Mouse (Mus musculus) cortical plate, adult 2 months (tissue): ENCODE data around the gene Aox3. TPM values are rescaled to one million over a fixed set of nuclear protein-coding genes. Genes with fewer than 3 reads are reported as not detected.

Experiments
- H3K27ac ChIP-seq: fragments of 200-500 bp; 2 replicates; pipeline ENCODE4 v1.5.1; 2012; ENCODE audit warnings: low read length, control low read depth, inconsistent platforms; ENCODE audit not compliant: insufficient read depth
- H3K4me1 ChIP-seq: fragments of 200-500 bp; 2 replicates; pipeline ENCODE4 v1.6.1; 2011; ENCODE audit warnings: low read length; ENCODE audit not compliant: control insufficient read depth, insufficient read depth
- H3K4me3 ChIP-seq: fragments of 200-500 bp; 2 replicates; pipeline ENCODE4 v1.5.1; 2011; ENCODE audit warnings: mild to moderate bottlenecking, low read length, control low read depth; ENCODE audit not compliant: insufficient read depth
- CTCF ChIP-seq: fragments of 200-500 bp; IDR thresholded peaks from 2 replicates; pipeline ENCODE4 v1.5.1; 2011; ENCODE audit warnings: mild to moderate bottlenecking, control low read depth, low read length; ENCODE audit not compliant: insufficient read depth; ENCODE audit errors: extremely low read depth
- POLR2A ChIP-seq: fragments of 200-500 bp; IDR thresholded peaks from 2 replicates; pipeline ENCODE4 v1.6.1; 2011; ENCODE audit warnings: mild to moderate bottlenecking, low read length, control low read depth; ENCODE audit not compliant: insufficient read depth; ENCODE audit errors: extremely low read depth
- polyA plus RNA-seq: library from polyadenylated mRNA; depleted of rRNA; stranded (reverse); fragments of >200 nt; gene quantifications from 2 replicates; pipeline ENCODE4 v1.2.3, GENCODE M21; 2012

Gene Aox3
- polyA plus RNA-seq, 1 experiment = 1.2 TPM

DNA sequence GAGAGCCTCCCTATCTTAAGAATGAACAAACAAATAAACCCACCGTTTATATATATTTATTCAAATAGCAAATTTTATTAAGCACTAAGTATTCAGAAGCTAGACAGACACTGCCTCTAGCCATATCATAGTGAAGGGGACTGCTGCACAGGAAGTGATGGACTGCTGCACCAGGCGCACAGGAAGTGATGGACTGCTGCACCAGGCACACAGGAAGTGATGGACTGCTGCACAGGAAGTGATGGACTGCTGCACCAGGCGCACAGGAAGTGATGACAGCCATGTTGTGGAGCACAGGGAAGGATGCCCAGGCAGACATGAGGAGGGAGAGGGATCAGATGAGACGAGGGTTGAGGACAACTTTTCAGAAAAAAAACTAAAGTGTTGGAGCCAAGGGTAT lies 102.4 kb downstream of the Aox3 start:
- TF ChIP-seq CTCF = no peak
- TF ChIP-seq POLR2A = no peak
- no peak overlapping the region for H3K27ac ChIP-seq
- 0 out of 2 replicates have a peak, but pooled peaks cover 2% of the 10 kb centered on the region for H3K4me1 ChIP-seq
- no peak overlapping the region for H3K4me3 ChIP-seq

DNA sequence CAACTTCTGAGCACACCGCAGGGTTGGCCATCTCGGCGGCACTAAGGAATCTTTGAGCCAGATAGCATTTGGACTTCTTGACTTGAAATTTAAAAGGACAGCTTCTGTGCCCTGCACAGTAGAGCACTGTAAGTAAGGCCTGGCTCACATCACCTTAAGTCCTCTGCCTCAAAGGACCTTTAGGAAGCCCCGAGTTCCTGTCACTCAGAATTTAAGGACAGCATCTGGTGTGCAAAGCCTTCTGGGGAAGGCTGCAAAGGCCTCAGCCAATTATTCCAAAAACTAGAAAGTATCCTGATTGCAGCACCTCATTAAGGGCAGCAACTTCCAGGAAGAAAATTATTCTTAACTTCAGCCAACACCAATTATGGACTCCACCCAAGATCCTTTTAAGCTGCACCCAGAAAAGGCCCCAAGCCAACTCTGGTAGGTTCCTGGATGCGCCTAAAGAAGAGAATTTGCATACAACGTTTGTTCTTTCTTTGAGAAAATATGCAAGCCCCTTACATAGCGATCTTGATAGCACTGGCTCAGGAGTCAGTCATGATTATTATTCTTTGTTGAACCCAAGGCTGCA lies 103.1 kb downstream of the Aox3 start:
- H3K27ac ChIP-seq = no peak overlapping the region
- H3K4me3 ChIP-seq = no peak overlapping the region
- TF ChIP-seq CTCF (no peak), POLR2A (no peak)
- no peaks in the 10 kb centered on the region for H3K4me1 ChIP-seq

DNA sequence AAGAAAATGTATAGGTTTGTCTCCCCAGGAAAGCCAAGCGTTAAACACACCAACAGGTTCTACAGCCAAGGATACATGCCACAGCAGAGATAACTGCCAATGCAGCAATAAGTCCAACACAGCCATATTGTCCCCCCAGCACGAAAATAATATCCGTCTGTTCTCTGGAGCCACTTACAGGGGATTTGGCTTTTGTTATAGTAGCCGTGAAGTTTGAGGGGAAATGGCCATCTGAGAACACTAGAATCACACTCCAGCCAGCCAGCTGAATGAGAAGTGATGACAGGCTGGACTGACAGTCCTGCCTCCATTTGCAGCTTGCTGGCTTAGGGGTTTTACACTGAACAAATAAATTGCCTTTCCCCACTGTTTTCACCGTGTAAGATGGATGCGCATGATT lies 108.1 kb downstream of the Aox3 start:
- no peak for TF ChIP-seq POLR2A
- TF ChIP-seq CTCF = no peak
- H3K4me1 ChIP-seq = no peaks in the 10 kb centered on the region
- H3K27ac ChIP-seq = no peak overlapping the region
- H3K4me3 ChIP-seq = no peak overlapping the region

DNA sequence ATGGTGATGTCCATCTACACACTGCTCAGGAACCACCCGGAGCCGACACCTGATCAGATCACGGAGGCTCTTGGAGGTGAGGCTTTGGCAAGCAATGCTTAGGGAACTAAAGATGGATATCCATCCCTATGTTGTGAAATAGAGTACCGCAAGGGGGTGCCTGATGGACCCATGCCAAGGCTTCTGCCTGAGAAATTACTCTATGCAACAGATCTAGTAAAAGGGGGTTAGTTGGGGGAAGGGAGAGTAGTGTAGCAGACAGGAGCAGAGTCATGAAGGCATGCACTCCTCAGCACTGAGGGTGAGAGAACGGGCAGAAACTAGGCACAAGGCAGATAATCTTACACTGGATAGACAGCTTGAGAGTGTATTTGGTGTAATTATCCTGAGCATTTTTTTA lies 108.9 kb downstream of the Aox3 start:
- Histone ChIP-seq H3K4me3 (no peak overlapping the region), H3K4me1 (no peaks in the 10 kb centered on the region), H3K27ac (no peak overlapping the region)
- TF ChIP-seq CTCF (no peak), POLR2A (no peak)

DNA sequence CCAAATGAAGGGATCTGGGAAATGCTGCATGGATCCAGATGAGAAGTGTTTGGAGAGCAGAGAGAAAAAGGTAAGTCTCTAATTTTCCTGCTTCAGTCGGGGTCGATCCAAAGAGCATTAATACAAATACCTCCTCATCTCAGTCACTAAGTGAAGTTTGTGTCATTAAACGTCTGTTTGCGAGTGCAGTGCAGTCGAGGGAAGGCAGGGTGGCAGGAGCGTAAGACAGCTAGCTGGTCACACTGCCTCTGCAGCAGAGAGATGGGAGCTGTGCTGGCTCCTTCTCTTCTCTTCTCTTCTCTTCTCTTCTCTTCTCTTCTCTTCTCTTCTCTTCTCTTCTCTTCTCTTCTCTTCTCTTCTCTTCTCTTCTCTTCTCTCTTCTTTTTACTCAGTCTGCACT lies 115.2 kb downstream of the Aox3 start:
- Histone ChIP-seq H3K4me1 (no peaks in the 10 kb centered on the region), H3K4me3 (no peak overlapping the region), H3K27ac (no peak overlapping the region)
- no peak for TF ChIP-seq POLR2A
- TF ChIP-seq CTCF = no peak

DNA sequence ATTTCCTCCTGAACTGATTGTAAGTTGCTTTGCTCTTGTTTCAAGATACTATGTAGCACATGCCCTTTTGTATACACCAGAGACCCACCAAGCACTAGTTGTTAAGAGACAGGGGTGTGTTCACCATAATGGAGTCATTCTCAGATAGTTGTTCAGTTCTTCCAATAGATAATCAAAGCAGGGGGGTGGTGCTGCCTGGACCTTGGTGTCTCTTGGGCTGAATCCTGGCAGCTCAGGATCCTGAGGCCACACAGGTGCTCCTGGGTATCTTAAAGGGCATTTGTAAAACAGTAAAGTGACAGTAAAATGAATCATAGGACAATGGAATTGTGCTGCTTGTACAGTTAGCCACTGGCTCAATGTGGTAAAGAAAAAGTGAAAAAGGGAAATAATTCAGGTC lies 116.0 kb downstream of the Aox3 start:
- Histone ChIP-seq H3K4me3 (no peak overlapping the region), H3K27ac (no peak overlapping the region), H3K4me1 (no peaks in the 10 kb centered on the region)
- TF ChIP-seq POLR2A (no peak), CTCF (no peak)

DNA sequence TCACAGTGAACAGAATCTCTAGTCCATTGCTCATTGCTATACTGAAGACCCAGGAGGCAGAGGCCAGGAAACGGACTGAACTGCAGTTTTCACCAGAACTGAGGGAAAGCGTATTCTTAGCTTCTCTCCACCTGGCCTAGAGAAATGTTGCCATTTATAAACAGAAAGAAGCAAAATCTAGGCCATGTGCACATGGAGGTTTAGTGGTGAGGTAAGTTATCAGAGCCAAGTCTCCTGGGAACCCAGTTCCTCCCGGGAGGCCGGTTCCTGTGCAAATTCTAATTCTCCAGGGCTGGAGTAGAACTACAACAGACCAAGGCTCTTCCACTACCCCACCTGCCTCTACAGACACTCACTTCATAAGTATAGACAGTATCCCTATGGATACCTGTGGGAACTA lies 116.8 kb downstream of the Aox3 start:
- TF ChIP-seq POLR2A = no peak
- TF ChIP-seq CTCF = no peak
- Histone ChIP-seq H3K4me3 (no peak overlapping the region), H3K27ac (no peak overlapping the region), H3K4me1 (no peaks in the 10 kb centered on the region)

DNA sequence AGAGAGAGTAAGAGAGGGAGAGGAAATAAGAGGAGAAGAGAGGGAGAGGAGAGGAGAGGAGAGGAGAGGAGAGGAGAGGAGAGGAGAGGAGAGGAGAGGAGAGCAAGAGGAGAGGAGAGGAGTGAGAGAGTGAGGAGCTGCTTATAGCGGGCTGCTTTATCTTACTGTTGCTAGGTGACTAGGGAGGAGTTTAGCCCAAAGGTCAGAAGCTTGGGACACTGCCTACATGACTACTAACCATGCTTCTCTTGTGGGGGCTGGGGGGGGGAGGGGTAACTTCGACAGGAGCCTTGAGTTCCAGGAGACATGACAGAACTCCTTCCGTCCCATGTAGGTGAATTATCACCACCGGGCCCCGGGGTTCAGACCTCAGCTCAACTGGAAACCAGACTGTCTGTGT lies 117.6 kb downstream of the Aox3 start:
- no peak overlapping the region for H3K27ac ChIP-seq
- TF ChIP-seq POLR2A (no peak), CTCF (no peak)
- no peak overlapping the region for H3K4me3 ChIP-seq
- H3K4me1 ChIP-seq = no peaks in the 10 kb centered on the region

DNA sequence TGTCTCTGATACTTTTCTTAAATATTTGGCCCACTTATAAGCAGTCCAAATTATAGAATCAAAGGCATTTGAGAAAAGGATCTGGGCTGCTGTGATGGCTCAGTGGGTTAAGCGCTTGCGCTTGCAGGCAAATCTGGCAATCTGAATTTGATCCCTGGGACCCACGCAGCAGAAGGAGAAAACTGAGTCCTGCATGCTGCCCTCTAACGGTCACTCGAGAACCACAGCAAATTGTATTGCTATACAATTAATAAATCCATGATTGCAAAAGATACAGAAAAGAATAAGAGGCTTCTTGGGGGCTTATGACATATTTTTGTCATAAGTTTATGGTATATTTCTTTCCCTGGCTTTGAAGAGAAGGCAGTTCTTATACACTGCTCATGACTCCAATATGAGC lies 122.5 kb downstream of the Aox3 start:
- Histone ChIP-seq H3K4me3 (no peak overlapping the region), H3K27ac (no peak overlapping the region), H3K4me1 (no peaks in the 10 kb centered on the region)
- TF ChIP-seq POLR2A (no peak), CTCF (peak; percentile 20; the same call in 1 of the 2 replicates)

DNA sequence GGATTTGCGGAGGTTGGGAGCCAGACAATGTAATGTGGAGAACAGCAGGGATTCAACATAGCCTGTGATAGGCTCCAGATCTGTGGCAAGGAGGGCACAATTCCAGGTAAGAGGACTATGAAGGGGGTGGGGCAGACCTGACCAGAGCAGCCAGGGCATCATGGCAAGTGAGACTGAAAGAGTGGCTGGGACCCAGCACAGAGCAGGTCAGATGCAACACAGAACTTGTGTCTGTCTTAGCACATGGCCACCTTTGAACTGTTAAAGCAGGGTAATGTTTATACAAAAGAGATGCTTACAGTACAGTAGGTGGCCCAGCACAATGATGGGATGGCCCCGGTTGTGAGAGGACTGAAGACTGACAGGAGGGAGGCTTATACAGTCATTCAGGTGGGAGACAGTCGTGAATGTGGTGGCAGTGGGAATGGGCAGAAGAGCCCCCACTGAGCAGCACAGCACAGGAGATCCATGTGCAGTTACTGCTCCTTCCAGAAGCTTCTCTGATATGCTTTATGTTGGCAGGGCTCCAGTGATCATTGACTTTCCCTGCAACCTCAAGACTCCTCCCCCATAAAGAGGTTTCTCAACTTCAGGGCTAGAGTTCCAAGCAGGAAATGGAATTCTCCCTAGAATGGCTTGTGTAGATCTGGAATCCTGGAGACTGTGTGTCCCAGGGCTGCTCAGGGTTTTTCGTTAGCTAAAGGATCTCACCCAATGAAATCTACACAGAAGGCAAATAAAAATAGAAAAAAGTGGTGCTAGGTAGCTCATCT lies 124.8 kb downstream of the Aox3 start:
- TF ChIP-seq CTCF (no peak), POLR2A (no peak)
- Histone ChIP-seq H3K4me1 (no peaks in the 10 kb centered on the region), H3K4me3 (no peak overlapping the region), H3K27ac (no peak overlapping the region)
